28 mouse cellular contexts compared by ENCODE assay signal in the genomic region with DNA sequence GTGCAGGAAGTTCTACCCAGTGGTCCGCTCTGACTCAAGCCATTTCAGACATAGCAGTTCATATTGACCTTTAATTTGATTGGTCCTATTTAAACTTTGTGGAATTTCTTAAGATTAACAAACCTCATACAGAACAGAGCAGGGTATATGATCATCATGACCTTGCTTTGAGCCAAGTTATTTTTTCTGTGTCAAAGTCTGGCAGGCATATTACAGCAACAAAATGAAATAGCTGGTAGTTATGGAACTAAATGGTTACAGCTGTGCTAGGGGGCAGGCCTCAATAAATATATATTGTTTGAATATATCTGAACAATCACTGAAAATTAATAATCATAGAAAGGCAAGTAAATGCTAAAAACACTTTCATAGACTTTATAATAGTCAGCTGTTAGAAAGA.
"Had no signal": no experiment of that assay in that cellular context is flagged by ENCODE, and none has a peak within 500 bp of the region (broad histone marks: within the 10 kb centered on the region; RNA-seq: fewer than 3 reads in every experiment).

No protein-coding gene starts in this region.

- DNase-seq: left cerebral cortex, postnatal 4 days; liver; liver, embryonic 13.5 days; liver, postnatal 0 days; lung, adult 18-20 months; lung, adult 2 months; lung, embryonic 14.5 days; lung, postnatal 10 days; lung, postnatal 14 days; lung, postnatal 36 days; lung, postnatal 4 days had no signal

- H3K27ac ChIP-seq: left cerebral cortex, adult 2 months; limb, embryonic 12.5 days; limb, embryonic 15.5 days; liver, embryonic 12.5 days; liver, embryonic 13.5 days; liver, embryonic 14.5 days; liver, embryonic 15.5 days; lung, embryonic 15.5 days; macrophage; midbrain, embryonic 12.5 days; midbrain, embryonic 13.5 days; midbrain, embryonic 15.5 days had no signal

- ATAC-seq: liver, embryonic 12.5 days; liver, postnatal 0 days; lung, postnatal 0 days; midbrain, embryonic 13.5 days; midbrain, embryonic 15.5 days; midbrain, embryonic 16.5 days had no signal

- H3K4me3 ChIP-seq: left cerebral cortex, adult 2 months; limb, embryonic 12.5 days; limb, embryonic 15.5 days; liver, embryonic 12.5 days; liver, embryonic 13.5 days; liver, embryonic 15.5 days; lung, embryonic 15.5 days; megakaryocyte, embryonic 14.5 days; midbrain, embryonic 12.5 days; midbrain, embryonic 13.5 days; midbrain, embryonic 15.5 days; myocyte had no signal

- H3K36me3 ChIP-seq: limb, embryonic 12.5 days; limb, embryonic 15.5 days; liver, embryonic 12.5 days; liver, embryonic 13.5 days; liver, embryonic 15.5 days; lung, embryonic 15.5 days; midbrain, embryonic 12.5 days; midbrain, embryonic 13.5 days; midbrain, embryonic 15.5 days had no signal

- H3K27me3 ChIP-seq: limb, embryonic 12.5 days; limb, embryonic 15.5 days; liver, embryonic 12.5 days; liver, embryonic 13.5 days; liver, embryonic 15.5 days; lung, embryonic 15.5 days; megakaryocyte, embryonic 14.5 days; midbrain, embryonic 12.5 days; midbrain, embryonic 13.5 days; midbrain, embryonic 15.5 days had no signal

- H3K9ac ChIP-seq: limb, embryonic 12.5 days; limb, embryonic 15.5 days; liver, embryonic 12.5 days; liver, embryonic 13.5 days; liver, embryonic 14.5 days; liver, embryonic 15.5 days; liver, postnatal 0 days; lung, embryonic 14.5 days; lung, embryonic 15.5 days; midbrain, embryonic 12.5 days; midbrain, embryonic 13.5 days; midbrain, embryonic 15.5 days had no signal

- H3K4me1 ChIP-seq: limb, embryonic 12.5 days; limb, embryonic 15.5 days; liver, embryonic 12.5 days; liver, embryonic 13.5 days; liver, embryonic 15.5 days; lung, embryonic 15.5 days; megakaryocyte, embryonic 14.5 days; midbrain, embryonic 12.5 days; midbrain, embryonic 13.5 days; midbrain, embryonic 15.5 days had no signal

- H3K9me3 ChIP-seq: limb, embryonic 12.5 days; limb, embryonic 15.5 days; liver, embryonic 12.5 days; liver, embryonic 13.5 days; liver, embryonic 15.5 days; lung, embryonic 15.5 days; megakaryocyte, embryonic 14.5 days; midbrain, embryonic 12.5 days; midbrain, embryonic 13.5 days; midbrain, embryonic 15.5 days had no signal

- H3K4me2 ChIP-seq: limb, embryonic 12.5 days; limb, embryonic 15.5 days; liver, embryonic 11.5 days; liver, embryonic 12.5 days; liver, embryonic 13.5 days; liver, embryonic 15.5 days; lung, embryonic 14.5 days; lung, embryonic 15.5 days; midbrain, embryonic 11.5 days; midbrain, embryonic 12.5 days; midbrain, embryonic 13.5 days; midbrain, embryonic 15.5 days had no signal
